Mouse (Mus musculus): Measurements from ENCODE around the gene Ankrd33b. TPM values are rescaled to one million over a fixed set of nuclear protein-coding genes. Genes with fewer than 3 reads are reported as not detected.

The Ankrd33b gene
- total and polyA plus RNA-seq, 2 experiments from 2014 or later = 1.6 TPM

- no peak overlapping the region for H3K4me3 ChIP-seq (ENCODE audit: low read length)
- no peak for DNase-seq (ENCODE audit: low spot score)
- H3K4me1 ChIP-seq (ENCODE audit: insufficient read depth, low read length) = no peaks in the 10 kb centered on the region
- WGBS = 68% methylated on average over 15 of the region's 15 CpGs
- H3K27ac ChIP-seq = no peak overlapping the region
- no peak overlapping the region for H3K9ac ChIP-seq (replicated peaks; ENCODE audit: low read length)
- H3K4me2 ChIP-seq (ENCODE audit: low read depth, low read length) = no peak overlapping the region
- TF ChIP-seq CTCF (IDR thresholded peaks at IDR 0.05; ENCODE audit: low read depth) = peak; percentile 38
- no peaks in the 10 kb centered on the region for H3K27me3 ChIP-seq (ENCODE audit: insufficient read depth, low read length)
- H3K36me3 ChIP-seq (ENCODE audit: insufficient read depth, low read length) = no peaks in the 10 kb centered on the region
- H3K9me3 ChIP-seq (ENCODE audit: low read length) = no peaks in the 10 kb centered on the region; the same call in 1 of the 2 replicates
- ATAC-seq = no peak
Observed at GRCm38 (mm10) chr15:31309526-31309925, 58.0 kb downstream of the Ankrd33b start.

GRCm38 (mm10) chr15:31306726-31307125 lies 60.8 kb downstream of the Ankrd33b start:
- Histone ChIP-seq H3K27ac (no peak overlapping the region), H3K9me3 (ENCODE audit: low read length) (no peaks in the 10 kb centered on the region; the same call in 1 of the 2 replicates), H3K4me3 (ENCODE audit: low read length) (no peak overlapping the region), H3K27me3 (ENCODE audit: insufficient read depth, low read length) (no peaks in the 10 kb centered on the region), H3K9ac (replicated peaks; ENCODE audit: low read length) (no peak overlapping the region), H3K4me1 (ENCODE audit: insufficient read depth, low read length) (no peaks in the 10 kb centered on the region), H3K4me2 (ENCODE audit: low read depth, low read length) (no peak overlapping the region), H3K36me3 (ENCODE audit: insufficient read depth, low read length) (no peaks in the 10 kb centered on the region)
- DNase-seq (ENCODE audit: low spot score) (no peak), ATAC-seq (no peak)
- 70% methylated on average over 4 of the region's 4 CpGs for WGBS
- TF ChIP-seq CTCF (IDR thresholded peaks at IDR 0.05; ENCODE audit: low read depth) = no peak

- Histone ChIP-seq H3K4me2 (ENCODE audit: low read depth, low read length) (no peak overlapping the region), H3K27me3 (ENCODE audit: insufficient read depth, low read length) (no peaks in the 10 kb centered on the region), H3K9ac (replicated peaks; ENCODE audit: low read length) (no peak overlapping the region), H3K9me3 (ENCODE audit: low read length) (no peaks in the 10 kb centered on the region; the same call in 1 of the 2 replicates), H3K4me1 (ENCODE audit: insufficient read depth, low read length) (no peaks in the 10 kb centered on the region), H3K27ac (no peak overlapping the region), H3K36me3 (ENCODE audit: insufficient read depth, low read length) (no peaks in the 10 kb centered on the region), H3K4me3 (ENCODE audit: low read length) (no peak overlapping the region)
- ATAC-seq (no peak), DNase-seq (ENCODE audit: low spot score) (no peak)
- no peak for TF ChIP-seq CTCF (IDR thresholded peaks at IDR 0.05; ENCODE audit: low read depth)
- WGBS = 47% methylated on average over 6 of the region's 6 CpGs
Observed at GRCm38 (mm10) chr15:31305181-31305580, 62.3 kb downstream of the Ankrd33b start.

- no peaks in the 10 kb centered on the region for H3K4me1 ChIP-seq (ENCODE audit: insufficient read depth, low read length)
- no peak for TF ChIP-seq CTCF (IDR thresholded peaks at IDR 0.05; ENCODE audit: low read depth)
- ATAC-seq (no peak), DNase-seq (ENCODE audit: low spot score) (no peak)
- H3K27ac ChIP-seq = no peak overlapping the region
- no peak overlapping the region for H3K4me3 ChIP-seq (ENCODE audit: low read length)
- 86% methylated on average over 3 of the region's 3 CpGs for WGBS
- no peak overlapping the region for H3K9ac ChIP-seq (replicated peaks; ENCODE audit: low read length)
- H3K36me3 ChIP-seq (ENCODE audit: insufficient read depth, low read length) = no peaks in the 10 kb centered on the region
- no peaks in the 10 kb centered on the region; the same call in 1 of the 2 replicates for H3K9me3 ChIP-seq (ENCODE audit: low read length)
- no peak overlapping the region for H3K4me2 ChIP-seq (ENCODE audit: low read depth, low read length)
- no peaks in the 10 kb centered on the region for H3K27me3 ChIP-seq (ENCODE audit: insufficient read depth, low read length)
Observed at GRCm38 (mm10) chr15:31304302-31304701, 63.2 kb downstream of the Ankrd33b start.

GRCm38 (mm10) chr15:31302293-31302990 lies 65.1 kb downstream of the Ankrd33b start:
- no peaks in the 10 kb centered on the region for H3K9me3 ChIP-seq (ENCODE audit: low read length)
- H3K4me1 ChIP-seq (ENCODE audit: insufficient read depth, low read length) = peaks cover 6% of the 10 kb centered on the region; the same call in 1 of the 2 replicates
- WGBS = 59% methylated on average over 12 of the region's 12 CpGs
- ATAC-seq = no peak
- H3K27me3 ChIP-seq (ENCODE audit: insufficient read depth, low read length) = no peaks in the 10 kb centered on the region
- H3K9ac ChIP-seq (replicated peaks; ENCODE audit: low read length) = no peak overlapping the region
- no peak overlapping the region for H3K27ac ChIP-seq
- H3K4me2 ChIP-seq (ENCODE audit: low read depth, low read length) = no peak overlapping the region
- TF ChIP-seq CTCF (IDR thresholded peaks at IDR 0.05; ENCODE audit: low read depth) = no peak
- no peak for DNase-seq (ENCODE audit: low spot score)
- H3K36me3 ChIP-seq (ENCODE audit: insufficient read depth, low read length) = no peaks in the 10 kb centered on the region
- H3K4me3 ChIP-seq (ENCODE audit: low read length) = no peak overlapping the region

- no peak for ATAC-seq
Observed at GRCm38 (mm10) chr15:31299258-31299917, 68.1 kb downstream of the Ankrd33b start.

GRCm38 (mm10) chr15:31297777-31298137 lies 69.8 kb downstream of the Ankrd33b start:
- no peak for TF ChIP-seq CTCF (IDR thresholded peaks at IDR 0.05; ENCODE audit: low read depth)
- peak overlapping the region; percentile 69 for H3K4me2 ChIP-seq (ENCODE audit: low read depth, low read length)
- WGBS = 25% methylated on average over 13 of the region's 13 CpGs
- peak overlapping the region; percentile 53; the same call in 1 of the 2 replicates for H3K9ac ChIP-seq (replicated peaks; ENCODE audit: low read length)
- no peaks in the 10 kb centered on the region for H3K36me3 ChIP-seq (ENCODE audit: insufficient read depth, low read length)
- no peaks in the 10 kb centered on the region for H3K27me3 ChIP-seq (ENCODE audit: insufficient read depth, low read length)
- ATAC-seq = no peak
- DNase-seq (ENCODE audit: low spot score) = peak; percentile 20
- H3K4me1 ChIP-seq (ENCODE audit: insufficient read depth, low read length) = peaks cover 12% of the 10 kb centered on the region; the same call in 1 of the 2 replicates
- H3K4me3 ChIP-seq (ENCODE audit: low read length) = peak overlapping the region; percentile 40
- H3K27ac ChIP-seq = no peak overlapping the region
- no peaks in the 10 kb centered on the region for H3K9me3 ChIP-seq (ENCODE audit: low read length)

More at GRCm38 (mm10) chr15:31299258-31299917, 68.1 kb downstream of the Ankrd33b start:
- H3K9me3 ChIP-seq (ENCODE audit: low read length) = no peaks in the 10 kb centered on the region
- no peaks in the 10 kb centered on the region for H3K36me3 ChIP-seq (ENCODE audit: insufficient read depth, low read length)
- H3K4me2 ChIP-seq (ENCODE audit: low read depth, low read length) = no peak overlapping the region
- peaks cover 12% of the 10 kb centered on the region; the same call in 1 of the 2 replicates for H3K4me1 ChIP-seq (ENCODE audit: insufficient read depth, low read length)
- no peak overlapping the region for H3K27ac ChIP-seq
- H3K4me3 ChIP-seq (ENCODE audit: low read length) = no peak overlapping the region
- TF ChIP-seq CTCF (IDR thresholded peaks at IDR 0.05; ENCODE audit: low read depth) = no peak
- H3K27me3 ChIP-seq (ENCODE audit: insufficient read depth, low read length) = no peaks in the 10 kb centered on the region
- peak; percentile 51 for DNase-seq (ENCODE audit: low spot score)
- 57% methylated on average over 6 of the region's 6 CpGs for WGBS
- no peak overlapping the region for H3K9ac ChIP-seq (replicated peaks; ENCODE audit: low read length)

Measured in hindbrain, postnatal 0 days (tissue).